Mouse (Mus musculus): ENCODE measurements at regions not wholly inside any gene's neighbourhood (a gene's known extent, or its start where the extent isn't known, plus 50 kb on each side); places are given as distances from the start of the nearest gene placed in this dataset.

DNA sequence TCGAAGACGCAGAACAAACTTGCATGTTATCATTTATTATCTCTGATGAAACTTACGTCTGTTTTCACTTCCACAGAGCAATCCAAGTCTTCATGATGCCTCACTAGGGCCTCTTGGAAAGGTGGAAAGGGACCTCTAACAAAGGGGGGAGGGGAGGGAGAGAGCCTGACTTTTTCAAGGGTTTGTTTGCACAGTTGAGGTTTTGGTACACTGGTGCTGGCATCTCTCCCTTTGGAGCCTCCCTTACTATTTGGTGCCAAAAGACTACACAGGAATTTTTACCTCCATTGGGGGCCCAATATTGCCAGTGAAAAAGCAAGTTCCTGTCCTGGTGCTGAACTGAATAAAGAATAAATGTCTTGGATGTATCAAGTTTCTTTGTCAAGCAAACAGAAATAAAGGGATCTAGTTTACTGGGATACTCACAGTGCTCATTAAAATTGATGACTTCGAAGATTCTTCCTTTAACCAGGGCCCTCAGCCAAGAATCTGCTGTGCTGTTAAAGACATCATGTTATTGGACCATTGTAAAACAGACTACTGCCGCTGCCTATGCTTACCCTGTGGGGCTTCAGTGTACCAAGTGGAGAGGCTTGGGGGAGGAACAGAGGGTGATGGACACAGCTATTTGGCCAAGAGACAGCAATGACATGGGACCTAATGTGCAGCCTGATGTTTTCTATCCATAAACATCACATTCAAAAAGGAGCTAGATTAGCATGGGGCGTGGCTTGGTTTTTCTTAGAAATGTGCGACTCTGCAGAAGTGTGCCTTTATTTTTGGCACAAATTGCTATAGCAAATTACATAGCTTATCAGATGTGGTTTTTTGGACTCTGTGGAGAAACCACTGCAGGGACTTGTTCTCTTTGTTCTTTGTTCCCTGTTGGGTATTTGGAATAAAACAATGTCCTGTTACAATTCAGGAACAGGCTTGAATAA, 160.3 kb upstream of the Cited2 start:
- no peak for DNase-seq
- intact Hi-C loops (cut with DNase I), result loop anchor here (5.0 kb wide), 1 partner anchor 160 kb away; the partner anchor contains the start of gene Cited2

DNA sequence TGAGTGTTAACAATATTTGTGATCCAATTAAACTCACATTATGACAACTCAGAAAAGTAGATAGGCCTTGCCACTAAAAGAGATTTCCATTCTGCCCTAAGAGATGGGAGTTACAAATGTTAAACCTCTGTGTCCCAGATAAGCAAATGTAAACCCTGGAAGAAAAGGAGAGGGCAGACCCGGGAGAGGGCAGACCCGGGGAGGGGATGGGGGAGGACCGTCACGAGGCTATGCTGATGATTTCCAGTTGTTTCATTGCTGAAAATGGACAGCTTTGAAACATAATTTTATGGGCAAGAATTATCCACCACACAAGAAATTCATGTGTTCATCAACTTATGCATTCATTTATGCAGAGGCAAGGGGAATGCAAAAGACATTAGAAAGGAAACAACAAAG, 159.7 kb upstream of the Cited2 start:
- intact Hi-C loops (cut with DNase I), result loop anchor here (5.0 kb wide), 1 partner anchor 159 kb away; the partner anchor contains the start of gene Cited2

DNA sequence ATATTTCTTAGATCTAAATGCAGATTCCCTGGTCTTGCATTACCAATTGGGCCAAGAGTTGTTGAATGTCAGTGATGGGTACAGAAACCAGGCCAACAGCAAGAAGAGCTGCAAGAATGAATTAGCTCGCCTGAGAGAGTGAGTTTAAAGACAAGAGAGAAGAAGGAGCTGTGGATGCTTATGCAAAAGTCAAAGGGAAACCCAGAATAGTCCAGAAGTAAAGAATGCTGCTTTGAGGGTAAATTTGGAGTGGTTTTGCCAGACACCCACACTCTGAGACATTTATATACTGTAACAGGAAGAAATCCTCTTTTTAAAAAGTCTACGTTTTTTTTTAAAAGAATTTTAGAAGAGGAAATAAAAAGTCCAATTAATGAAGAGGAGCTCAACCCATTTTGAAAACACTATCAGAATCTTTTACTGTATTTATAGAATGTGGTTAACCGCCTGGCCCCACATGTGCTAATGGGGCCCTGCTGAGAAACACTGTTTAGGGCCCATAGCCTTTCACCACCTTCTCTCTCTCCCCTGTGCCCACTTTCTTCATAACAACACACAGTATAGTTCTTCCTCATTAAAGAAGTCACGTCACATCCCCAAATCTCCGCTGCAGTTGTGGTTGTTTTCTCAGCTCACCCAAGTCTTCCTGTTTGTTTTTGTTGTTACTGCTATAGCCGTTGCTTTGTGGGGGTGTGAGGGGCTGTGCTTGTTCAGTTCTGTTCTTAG, 158.0 kb upstream of the Cited2 start:
- intact Hi-C loops (cut with DNase I), result loop anchor here (5.0 kb wide), 1 partner anchor 157 kb away; the partner anchor contains the start of gene Cited2
- DNase-seq, result no peak

More for the DNA sequence above, 159.7 kb upstream of the Cited2 start:
- no peak for DNase-seq

DNA sequence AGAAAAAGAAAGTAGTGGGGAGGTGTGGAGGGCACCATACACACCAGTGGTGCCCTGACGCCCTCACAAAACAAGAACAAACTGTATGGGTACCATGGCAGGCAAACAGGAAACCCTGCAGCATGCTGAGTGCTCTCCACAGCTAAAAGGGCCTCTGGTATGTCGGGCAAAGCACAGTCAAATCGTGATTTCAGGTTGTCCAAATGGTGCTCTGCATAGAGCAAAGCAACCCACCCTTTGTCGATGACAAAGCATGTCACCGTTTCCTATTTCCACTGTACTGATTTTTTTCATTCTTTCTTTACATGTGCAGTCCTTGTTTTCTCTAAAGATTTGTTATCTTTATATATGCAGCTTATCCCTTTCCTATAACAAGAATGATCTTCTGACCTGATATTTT, 156.0 kb upstream of the Cited2 start:
- no peak for DNase-seq
- intact Hi-C loops (cut with DNase I), result no loop called here

DNA sequence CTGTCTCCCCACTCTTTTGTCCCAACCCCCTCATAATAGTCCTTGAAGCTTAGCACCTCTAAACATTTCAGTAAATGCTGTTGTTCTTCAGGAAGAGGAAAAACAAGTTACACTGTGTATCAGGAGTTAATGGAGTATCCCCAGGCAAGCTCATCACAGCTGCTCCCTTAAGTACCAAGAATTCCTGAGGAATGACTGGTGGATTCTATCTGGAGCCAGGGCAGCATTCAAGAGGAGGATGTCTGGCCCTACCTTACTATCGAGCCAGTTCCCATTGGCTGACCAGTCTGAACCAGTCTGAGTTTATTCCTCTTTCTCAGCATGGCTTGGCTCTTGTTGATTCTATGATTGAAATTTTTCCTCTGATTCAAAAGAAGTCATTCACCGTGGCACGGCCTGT, 155.4 kb upstream of the Cited2 start:
- intact Hi-C loops (cut with DNase I), result no loop called here

DNA sequence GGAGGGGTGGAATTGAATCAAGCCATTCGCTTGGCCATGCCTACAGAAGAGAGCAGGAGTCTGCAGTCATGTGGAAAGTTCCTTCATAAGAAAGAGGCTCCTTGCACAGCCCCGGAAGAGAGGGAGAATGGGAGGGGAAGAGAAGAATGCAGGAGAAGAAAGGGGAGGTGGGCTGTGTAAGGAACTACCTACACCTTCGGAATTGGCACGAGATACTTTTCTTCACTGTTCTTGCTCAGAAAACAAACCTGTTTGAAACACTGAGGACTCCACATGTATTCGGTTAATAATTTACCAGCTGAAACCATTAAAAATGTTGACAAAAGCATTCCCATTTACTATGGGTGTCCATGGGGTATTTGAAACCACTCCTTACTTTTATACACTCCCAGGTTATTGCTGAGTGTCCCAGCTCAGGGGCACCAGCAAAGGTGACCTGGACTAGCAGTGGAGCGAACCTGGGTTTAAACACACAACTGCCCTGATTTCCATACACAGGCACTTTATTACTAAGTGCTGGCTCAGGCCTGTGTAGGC, 153.4 kb upstream of the Cited2 start:
- DNase-seq, result no peak
- intact Hi-C loops (cut with DNase I), result no loop called here

More for the DNA sequence above, 155.4 kb upstream of the Cited2 start:
- DNase-seq, result no peak

DNA sequence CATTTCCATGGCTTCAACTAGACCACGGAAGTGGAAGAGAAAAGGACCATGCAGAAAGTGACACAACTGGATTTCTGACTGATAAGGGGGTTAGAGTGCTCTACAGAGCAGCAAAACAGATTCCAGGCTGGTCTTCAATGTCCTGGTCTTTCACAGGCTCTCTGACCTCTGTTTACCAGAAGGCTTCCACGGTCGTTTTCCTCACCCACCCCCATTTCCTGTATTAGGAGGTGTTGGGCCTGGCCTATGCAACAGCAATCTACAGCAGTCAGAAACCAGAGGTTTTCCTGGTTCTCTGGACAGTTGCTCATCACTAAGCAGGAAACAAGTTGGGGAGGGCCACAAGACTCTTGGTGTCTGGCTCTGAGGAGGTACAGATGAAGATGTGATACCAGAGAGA, 148.1 kb upstream of the Cited2 start:
- no peak for DNase-seq
- intact Hi-C loops (cut with DNase I), result no loop called here

DNA sequence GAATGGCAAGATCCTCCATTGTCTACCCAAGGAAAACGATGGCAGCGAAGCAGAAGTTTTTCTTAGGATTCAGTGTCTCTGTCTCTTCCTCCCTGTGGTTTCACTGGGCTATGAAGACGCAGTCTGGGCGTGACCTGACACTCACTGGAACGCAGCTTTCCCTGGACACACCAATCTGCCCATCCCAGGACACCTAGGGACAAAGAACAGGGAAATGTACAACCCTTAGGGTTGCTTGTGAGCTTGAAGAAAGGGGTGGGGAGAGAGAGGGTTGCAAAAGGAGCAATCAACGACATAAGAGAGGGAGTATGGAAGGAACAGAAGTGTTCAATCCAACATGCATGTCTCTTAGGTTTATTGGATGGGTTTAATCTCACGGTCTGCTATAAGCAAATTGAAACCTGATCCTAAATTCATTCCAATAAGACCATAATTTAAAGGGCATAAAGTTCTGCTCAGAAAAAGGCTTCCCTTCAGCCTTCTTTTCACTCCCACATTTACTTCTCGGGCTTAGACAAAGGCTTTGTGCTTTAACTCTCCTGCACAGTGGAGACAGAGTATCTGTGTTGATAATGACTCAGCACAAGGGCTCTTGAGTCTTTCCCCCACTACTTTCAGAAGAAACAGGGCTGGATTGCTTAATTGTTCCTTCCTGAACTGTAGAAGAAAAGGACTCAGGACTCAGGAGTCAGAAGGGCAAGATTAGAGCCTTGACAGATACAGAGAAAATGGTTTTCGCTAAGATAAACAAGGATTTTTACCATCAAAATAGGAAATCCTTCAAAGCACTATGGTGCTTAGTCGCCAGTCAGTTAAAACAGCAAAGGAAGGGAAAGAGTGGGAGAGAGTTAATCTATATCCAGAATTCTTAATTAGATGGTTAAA, 147.3 kb upstream of the Cited2 start:
- intact Hi-C loops (cut with DNase I), result no loop called here
- DNase-seq, result no peak

DNA sequence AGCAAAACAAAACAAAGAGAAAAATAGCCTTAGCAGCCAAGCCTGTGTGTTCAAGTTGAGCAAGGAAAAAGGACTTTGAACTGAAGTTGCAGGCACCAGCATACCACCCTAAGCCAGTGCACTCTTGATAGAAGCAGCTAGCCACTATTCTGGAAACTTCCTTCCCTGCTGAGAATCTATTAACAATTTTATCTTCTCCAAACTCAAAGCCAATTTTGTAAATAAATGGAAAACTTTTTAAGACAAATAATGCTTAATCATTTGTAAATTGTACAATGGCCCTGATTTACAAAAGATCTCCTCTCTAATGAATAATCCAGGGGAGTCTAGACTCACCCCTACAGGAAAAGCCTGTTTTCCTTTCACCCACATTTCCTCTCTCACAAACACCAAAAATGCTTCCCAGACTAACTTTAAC, 146.7 kb upstream of the Cited2 start:
- intact Hi-C loops (cut with DNase I), result no loop called here
- DNase-seq, result no peak

DNA sequence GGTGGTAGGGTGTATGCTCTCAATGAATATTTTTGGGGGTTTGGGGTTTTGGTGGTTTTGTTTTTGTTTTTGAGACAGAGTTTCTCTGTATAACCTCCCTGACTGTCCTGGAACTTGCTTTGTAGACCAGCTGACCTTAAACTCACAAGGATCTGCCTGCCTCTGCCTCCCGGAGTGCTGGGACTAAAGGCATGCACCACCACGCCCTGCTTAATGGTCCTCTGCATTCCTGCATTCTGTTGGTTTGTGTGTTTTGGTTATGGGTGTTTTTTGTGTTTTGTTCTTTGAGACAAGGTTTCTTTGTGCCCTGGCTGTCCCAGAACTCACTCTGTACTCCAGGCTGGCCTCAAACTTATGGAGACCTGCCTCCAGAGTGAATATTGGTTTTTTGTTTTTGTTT, 143.6 kb upstream of the Cited2 start:
- no peak for DNase-seq
- intact Hi-C loops (cut with DNase I), result no loop called here

DNA sequence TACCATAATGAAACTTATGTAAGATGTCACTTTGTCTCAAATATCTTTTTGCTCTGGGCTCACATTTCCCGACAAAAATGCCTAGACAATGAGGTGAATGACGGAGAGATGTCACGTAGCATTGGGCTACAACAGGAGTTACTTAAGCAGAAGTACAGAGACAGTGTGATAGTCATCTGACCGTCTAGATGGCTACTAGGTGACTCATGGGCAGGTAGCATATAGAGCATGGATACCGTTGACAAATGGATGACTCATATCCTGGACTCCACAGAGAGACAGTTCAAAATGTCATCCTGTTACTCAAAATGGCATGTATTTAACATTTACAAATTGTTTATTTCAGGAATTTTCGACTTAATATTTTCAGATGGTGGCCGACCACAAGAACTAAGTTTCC, 138.2 kb upstream of the Cited2 start:
- no peak for DNase-seq
- intact Hi-C loops (cut with DNase I), result no loop called here

DNA sequence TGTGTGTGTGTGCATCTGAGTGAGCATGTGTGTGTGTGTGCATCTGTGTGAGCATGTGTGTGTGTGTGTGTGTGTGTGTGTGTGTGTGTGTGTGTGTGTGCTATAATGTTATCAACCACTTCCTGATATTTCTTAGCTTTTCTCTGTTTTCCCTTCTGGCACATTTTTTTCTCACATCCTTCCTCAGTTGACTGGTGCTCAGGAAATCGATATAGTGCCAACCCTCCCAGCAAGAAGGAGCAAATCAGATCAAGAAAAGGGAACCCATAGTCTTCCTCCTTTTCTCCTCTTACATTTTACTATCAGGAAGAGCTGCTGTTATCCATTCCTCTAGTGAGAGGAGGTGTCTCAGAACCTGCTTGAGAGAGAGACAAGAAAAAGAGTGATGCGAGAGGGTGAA, 136.1 kb upstream of the Cited2 start:
- DNase-seq, result no peak
- intact Hi-C loops (cut with DNase I), result no loop called here

DNA sequence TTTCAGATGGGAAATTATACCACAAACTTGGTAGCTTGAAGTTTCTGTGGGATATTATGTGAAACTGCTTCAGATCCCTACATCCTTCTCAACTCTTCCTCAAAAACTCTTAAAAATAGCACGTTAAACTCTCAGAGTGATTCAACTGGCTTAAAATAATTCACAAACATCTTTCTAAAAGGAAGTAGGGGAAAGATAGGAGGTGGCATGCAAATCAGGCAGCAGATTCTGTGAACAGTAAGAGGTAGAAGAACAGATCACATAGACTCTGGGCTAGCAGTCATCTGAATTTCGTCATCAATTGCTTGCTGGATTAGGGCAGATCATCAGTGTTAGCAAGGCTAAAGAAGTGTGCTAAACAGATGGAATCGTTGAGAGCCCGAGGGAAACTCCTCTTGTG, 133.9 kb upstream of the Cited2 start:
- no peak for DNase-seq
- intact Hi-C loops (cut with DNase I), result no loop called here

DNA sequence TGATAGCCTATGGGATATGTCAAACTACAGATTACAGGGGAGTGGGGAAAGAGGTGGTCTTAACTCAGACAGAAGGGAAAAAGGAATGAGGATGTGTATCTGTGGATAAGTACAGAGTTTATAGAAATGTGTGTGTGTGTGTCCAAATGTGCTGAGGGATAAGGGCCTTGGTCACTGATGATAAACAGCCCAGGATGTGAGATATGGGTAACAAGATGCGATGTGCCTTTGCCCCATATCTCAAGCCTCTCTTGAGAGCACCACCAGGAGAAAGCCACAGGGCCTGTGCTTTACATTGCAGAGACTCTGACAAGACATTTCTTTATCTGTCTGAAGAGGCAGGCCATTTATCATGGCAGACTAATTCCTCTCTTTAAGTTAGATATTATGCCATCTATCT, 132.8 kb upstream of the Cited2 start:
- intact Hi-C loops (cut with DNase I), result no loop called here
- no peak for DNase-seq

DNA sequence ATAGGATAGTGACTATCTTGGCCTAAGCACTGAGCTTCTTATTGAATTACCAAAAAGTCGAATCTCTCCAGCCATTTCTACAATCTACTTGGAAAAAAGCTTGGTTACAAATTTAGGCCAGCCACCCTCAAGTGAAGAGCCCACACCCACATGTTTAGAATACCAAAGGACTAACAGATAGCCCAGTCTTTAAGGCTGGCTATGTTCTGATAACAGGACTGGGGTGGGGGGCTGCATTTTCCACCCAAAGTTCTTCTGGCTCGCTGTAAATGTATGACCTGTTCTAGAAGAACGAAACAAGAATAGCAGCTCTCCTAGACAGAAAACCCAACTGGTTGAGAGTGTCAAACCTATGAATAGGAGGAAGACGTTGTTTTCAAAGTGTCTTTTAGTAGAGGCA, 130.6 kb upstream of the Cited2 start:
- intact Hi-C loops (cut with DNase I), result no loop called here
- no peak for DNase-seq

DNA sequence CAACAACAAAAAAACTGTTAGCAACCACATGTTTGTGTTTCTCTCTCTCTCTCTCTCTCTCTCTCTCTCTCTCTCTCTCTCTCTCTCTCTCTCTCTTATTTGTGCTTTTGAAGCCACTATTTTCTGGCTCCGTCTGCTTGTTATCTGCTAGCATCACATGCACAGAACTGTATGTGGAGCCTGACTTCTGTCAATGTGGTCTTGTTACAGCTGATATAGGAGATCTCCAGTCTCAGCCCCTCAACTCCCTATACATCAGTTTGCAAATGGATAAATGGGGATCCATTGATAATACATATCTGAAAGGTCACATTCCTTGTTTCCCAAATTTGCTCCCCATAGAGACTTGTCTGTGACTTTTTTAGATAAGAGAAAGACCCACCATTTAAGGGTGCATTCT, 126.9 kb upstream of the Cited2 start:
- DNase-seq, result no peak
- intact Hi-C loops (cut with DNase I), result no loop called here

DNA sequence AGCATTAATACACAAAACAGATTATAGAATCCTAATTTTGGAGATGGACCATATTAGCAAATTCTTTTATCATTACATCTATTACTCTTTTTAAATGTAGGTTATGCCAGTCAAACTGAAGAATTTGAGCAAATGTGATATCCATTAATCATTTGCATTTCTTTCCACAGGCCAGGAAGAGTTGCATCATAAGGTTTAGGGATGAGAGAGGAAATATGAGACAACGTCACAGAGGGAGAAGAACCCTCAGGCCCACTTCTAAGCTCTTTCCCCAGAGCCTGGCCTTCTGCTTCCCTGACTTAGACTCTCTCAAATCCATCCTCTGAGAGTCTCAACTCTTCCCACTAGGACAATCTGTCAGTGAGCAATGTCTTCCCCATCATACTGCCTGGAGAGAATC, 126.3 kb upstream of the Cited2 start:
- intact Hi-C loops (cut with DNase I), result no loop called here
- no peak for DNase-seq

DNA sequence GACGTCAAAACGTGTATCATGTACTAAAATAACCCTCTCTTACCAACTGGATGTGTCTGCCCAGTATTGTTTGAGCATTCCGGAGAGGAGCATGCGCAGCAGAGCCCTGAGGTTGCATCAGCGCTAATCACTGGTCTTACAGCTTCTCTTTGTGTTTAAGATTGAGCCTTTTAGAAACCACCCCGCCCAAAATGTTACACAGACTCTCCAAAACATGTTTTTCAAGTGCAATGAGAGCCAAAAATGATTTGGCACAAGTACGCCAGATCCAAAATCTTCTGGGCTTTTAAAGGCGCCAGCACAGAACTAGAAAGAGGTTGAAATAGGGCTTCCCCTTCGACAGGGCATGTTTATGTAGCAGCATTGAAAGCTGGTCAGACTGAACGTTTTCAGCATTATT, 123.8 kb upstream of the Cited2 start:
- peak; percentile 27 to 36 for DNase-seq
- intact Hi-C loops (cut with DNase I), result no loop called here

DNA sequence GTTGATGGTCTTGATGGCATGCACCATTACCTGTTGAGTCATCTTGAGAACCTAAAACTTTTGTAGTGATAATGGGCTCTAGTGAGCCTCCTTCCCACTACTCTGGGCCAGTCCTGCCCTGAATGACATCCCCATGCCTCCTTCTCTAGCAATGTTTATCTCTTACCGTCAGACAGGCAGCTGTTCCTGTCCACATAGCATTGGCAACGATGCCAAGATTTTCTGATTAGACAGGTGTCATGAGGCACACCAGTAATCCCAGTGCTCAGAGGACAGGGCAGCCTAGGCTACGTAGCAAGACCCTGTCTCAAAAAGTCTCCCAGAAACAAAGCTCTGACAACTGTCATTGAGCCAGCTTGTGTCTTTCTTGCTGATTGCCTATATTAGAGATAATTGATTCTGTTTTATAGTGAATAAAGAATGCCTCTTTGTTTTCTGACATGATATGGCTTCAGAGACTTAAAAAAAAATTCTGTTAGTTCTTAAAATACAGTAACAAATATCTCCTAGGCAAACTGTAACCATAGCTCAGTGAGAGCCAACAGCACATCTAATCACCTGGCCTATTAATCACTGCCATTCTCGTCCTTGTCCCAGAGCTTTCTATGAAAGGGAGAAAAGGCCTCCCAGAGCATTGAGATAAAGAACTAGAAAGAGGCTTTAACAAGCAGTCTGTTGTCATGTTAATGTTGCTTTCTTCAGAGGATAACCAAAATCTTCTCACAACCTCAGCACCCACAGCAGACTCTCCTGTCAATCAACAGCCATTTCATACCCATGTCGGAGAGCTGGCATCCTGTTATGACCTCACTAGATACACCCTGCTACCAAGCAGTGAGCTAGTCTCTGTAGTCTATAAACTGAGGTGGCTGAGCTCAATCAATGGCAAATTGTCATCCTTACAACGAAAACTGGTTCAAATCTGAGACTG, 122.9 kb upstream of the Cited2 start:
- DNase-seq, result no peak
- intact Hi-C loops (cut with DNase I), result no loop called here

DNA sequence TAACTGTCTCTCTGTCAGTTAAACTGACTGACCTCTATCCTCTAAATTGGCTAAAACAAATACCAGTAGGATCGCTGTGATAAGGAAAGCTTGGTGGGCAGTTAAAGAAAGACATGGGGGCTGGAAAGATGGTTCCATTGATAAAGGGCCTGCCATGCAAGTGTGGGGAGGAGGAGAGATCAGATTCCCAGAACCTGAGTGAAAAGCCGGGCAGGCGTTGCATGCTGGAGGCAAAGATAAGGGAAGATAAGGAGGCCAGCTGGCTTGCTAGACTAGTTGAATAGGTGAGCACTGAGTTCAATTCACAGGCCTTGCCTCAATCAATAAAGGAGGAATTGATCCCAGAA, 122.3 kb upstream of the Cited2 start:
- intact Hi-C loops (cut with DNase I), result no loop called here
- DNase-seq, result no peak

Measured in heart, postnatal 36 days (tissue).